Mouse (Mus musculus) C2C12 (cell line): Measurements from ENCODE around the gene Ndst4.

Source experiments
- CEBPB ChIP-seq: IDR thresholded peaks from one replicate; pipeline ENCODE4 v1.6.1; 2011; ENCODE audit warnings: low read depth, mild to moderate bottlenecking, control low read depth, moderate library complexity
- CTCF ChIP-seq: IDR thresholded peaks from one replicate; pipeline ENCODE4 v1.5.1; 2011; ENCODE audit not compliant: control insufficient read depth, insufficient read depth, insufficient read length
- MAX ChIP-seq: IDR thresholded peaks from one replicate; pipeline ENCODE4 v1.6.1; 2011; ENCODE audit warnings: mild to moderate bottlenecking, control low read depth
- MYOD1 ChIP-seq: IDR thresholded peaks from one replicate; pipeline ENCODE4 v1.6.1; 2011; ENCODE audit warnings: low read depth; ENCODE audit not compliant: control insufficient read depth, insufficient read length
- USF1 ChIP-seq: IDR thresholded peaks from one replicate; pipeline ENCODE4 v1.6.1; 2011; ENCODE audit warnings: low read depth, mild to moderate bottlenecking, control low read depth, moderate library complexity

DNA sequence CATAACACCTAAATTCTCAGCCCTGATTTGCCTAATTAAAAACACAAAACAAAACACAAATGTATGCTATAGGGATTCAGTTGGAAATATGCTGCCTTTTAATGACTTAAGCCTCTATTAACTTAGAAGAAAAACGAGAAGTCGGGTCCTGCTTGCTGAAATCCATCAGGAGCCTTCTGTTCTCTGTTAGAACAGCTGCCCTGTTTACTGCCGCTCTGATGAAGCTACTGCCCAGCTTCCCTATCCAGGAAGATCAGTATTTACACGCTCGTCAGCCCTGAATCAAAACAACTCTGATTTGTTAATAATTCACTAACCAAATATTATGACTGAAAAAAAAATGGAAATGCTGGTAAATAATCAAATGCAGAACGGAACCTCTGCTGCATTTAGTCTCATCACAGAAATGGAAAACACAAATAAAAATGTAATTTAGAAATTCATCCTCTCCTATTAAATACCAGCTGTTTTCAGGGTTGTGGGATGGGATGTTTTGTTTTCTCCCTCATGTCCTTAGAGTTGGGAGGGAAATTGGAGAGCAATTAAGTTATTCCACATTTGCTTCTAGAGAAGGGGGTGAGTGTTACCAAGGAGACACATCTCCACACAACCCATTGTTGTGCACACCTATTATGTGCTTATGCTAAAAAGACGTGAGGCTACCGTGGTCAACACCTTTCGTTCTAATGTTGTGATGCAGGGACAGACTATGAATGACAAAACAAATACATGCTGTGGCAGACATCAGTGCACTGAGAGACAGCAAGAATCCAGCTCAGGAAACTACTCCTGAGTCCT lies 270.3 kb downstream of the Ndst4 start:
- TF ChIP-seq MAX (no peak), CTCF (no peak), MYOD1 (no peak), CEBPB (no peak), USF1 (no peak)
